Mouse (Mus musculus): ENCODE measurements around the gene Plekhs1.
"Not testable (repeated sequence)": the region's sequence is repeated elsewhere in the genome, so short reads cannot be mapped to it uniquely, and the experiment has no call there.

Gene Plekhs1

DNA sequence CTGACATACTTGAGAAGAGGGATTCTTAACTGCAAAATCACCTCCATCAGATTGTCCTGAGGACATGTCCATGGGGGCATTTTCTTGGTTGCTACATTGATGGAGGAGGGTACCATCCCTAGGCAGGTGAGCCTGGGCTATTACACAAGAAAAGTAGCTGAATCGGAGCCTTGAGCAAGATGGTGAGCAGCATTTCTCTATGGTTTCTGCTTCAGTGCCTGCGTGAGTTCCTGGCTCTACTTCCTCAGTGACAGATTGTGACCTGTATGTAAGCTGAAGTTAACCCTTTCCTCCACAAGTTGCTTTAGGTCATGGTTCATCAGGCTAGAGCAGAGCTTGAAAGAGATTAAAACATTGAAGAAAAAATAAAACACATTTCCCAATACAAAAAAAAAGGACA, 6.1 kb upstream of the Plekhs1 start:
- in situ Hi-C loops (cut with MboI, MseI): no loop called here

DNA sequence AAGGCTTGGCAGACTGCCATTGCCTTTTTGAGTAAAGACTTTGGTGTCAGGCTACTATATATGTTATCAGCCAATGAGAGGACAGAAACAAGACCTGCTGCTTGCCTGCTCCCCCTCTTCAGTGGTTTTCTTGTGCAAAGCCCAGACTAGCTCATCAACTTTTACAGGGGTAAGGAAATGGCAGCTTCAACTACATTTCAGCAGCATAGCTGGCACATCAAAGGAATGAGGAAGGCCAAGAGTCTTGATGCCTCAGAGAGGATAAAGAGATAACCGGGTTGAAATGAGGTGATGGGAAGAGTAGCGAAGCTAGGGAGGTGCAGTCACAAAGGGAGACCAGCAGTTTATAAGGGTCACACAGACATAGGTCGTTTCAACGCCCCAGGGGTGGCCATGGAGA, 3.9 kb upstream of the Plekhs1 start:
- in situ Hi-C loops (cut with MboI, MseI): no loop called here

DNA sequence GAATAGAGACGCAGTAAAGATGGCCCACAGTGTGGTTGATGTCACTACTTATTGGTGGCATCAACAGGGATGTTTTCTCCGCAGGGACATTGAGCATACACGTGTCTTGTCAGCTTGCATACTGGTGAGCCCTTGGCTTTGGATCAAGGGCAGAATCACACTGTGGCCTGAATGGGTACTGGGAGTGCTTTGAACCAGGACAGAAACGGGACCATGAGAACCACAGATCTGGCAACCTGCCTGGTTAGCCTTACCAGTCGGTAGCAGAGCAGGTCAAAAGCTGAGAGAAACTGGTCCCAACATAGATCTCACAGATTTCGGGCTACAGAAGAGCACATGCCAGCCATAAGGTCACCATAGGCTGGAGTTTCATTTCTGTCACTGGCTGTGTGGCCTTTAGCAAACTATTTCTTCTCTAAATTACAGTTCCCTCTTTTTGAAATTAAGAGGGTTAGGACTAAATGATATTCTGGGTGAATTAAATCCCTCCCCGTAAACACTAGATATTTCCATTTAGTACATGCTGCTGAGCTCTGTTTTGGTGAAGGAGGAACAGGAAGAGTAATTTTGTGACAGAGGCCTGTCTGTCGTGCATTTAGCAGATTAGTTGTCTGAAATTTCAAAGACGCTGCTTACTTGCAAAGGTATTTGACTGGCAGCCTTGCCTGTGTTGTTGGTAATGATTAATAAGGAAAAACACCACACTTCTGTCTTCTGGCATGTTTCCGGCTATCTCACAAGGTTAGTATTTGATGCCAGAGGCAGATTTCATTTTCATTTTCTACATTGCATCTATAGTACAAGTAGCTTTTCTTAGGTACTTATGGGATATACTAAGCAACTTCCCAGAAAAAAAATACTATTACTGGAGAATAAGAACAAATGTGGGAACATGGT, 2.0 kb upstream of the Plekhs1 start:
- in situ Hi-C loops (cut with MboI, MseI): no loop called here

DNA sequence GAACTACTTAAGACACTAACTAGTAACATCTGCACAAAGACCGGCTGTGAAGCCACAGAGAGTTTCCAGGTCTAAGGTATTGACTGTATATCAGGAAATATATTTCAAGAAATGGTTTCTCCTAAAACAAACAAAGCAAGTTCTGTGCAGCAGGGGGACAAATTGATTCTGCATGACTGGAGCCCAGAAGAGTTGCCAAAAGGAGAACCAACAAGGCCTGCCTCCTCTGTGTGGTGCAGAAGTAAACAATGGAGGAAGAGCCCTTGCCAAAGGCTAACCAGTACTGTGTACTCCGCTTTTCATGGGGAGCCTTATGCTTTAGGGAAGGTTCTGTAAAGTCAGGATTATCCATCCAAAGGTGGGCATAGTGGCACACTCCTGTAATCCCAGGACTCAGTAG, 1.2 kb upstream of the Plekhs1 start:
- in situ Hi-C loops (cut with MboI, MseI): no loop called here

DNA sequence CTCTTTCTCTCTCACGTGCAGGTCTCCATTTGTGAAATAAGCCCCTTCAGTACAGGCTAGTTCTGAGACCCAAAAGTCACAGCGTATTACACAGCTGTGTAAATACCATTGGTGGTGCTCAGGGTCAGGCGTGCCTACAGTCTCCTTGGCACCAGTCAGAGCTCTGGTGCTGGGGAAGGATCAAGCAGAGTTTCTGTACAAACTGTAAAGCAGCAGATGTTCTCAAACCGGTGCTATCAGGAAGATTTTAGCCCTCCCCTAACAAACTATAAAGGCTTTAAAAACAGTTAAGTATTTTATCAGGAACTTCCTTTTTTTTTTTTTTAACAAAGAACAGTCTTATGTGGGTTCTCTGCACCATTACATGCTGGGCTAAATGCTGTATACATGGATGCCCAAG, 1.3 kb downstream of the Plekhs1 start:
- in situ Hi-C loops (cut with MboI, MseI): no loop called here

DNA sequence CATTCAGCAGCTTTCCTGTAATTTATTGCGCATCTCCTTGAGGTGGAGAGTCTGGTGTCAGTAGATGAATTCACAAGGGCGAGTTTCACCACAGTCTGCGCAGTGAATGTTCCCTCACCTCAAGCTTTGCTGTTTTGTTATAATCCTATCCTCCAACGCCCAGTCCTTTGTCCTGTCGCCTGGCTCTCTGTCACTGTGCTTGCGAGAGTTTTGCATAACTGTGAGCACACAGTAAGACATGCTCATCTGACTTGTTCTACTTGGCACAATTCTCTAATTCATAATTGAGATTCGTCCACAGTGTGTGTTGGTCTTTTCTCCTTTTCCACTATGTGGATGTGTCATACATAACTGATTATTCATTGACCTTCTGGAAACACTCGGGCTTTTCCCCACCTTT, 5.0 kb downstream of the Plekhs1 start:
- in situ Hi-C loops (cut with MboI, MseI): no loop called here

DNA sequence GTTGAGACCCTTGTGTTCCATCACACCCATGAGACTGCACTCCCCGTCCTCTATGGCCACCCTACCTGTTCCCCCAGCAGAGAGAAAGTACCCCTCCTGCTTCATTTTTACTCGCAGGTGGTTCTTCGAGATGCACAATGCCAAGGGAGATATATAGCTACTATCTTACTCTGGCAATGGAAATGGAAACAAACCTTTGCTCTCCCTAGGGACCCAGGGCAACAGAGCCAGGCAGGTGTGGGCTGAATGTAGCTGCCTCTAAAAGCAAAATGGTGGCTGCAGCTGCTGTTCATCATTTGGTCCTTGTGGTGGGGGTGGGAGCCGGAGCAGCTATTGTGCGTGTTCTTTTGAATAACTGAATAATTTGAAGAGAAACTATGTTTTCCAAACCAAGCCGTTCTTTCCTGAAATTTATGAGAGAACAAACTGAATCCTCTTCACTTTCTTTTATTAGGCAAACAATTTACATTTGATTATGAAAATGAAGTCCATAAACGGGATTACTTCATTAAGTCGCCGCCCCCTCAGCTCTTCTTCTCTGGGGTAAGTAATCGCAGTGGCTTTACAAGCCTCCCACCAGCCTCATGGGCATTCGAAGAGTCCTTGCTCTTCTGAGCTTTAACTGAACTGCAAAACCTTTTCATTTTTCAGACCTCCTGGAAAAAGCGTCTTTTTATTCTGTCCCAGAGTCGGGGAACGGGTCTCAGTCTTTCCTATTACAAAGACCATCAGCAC, 9.0 kb downstream of the Plekhs1 start:
- in situ Hi-C loops (cut with MboI, MseI): loop anchor here (10.0 kb wide), 1 partner anchor 136 kb away; no protein-coding TSS in a partner anchor

DNA sequence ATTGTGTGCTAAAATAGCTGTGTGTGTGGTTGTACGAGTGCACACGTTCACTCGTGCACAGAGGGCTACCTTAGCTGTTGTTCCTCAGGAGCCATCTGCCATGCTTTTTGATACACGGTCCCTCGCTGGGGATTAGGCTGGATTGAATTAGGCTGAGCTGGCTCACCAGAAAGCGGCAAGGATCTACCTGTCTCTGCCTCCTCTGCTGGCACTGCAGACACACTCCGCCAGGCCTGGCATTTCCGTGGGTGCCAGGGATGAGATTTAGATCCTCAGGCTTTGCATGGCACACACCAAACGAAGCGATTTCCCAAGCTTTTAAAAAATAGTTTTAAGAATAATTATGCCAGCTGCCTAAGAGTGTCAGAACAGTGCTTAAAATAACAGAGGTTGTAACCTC, 10.5 kb downstream of the Plekhs1 start:
- in situ Hi-C loops (cut with MboI, MseI): loop anchor here (10.0 kb wide), 1 partner anchor 137 kb away; no protein-coding TSS in a partner anchor

DNA sequence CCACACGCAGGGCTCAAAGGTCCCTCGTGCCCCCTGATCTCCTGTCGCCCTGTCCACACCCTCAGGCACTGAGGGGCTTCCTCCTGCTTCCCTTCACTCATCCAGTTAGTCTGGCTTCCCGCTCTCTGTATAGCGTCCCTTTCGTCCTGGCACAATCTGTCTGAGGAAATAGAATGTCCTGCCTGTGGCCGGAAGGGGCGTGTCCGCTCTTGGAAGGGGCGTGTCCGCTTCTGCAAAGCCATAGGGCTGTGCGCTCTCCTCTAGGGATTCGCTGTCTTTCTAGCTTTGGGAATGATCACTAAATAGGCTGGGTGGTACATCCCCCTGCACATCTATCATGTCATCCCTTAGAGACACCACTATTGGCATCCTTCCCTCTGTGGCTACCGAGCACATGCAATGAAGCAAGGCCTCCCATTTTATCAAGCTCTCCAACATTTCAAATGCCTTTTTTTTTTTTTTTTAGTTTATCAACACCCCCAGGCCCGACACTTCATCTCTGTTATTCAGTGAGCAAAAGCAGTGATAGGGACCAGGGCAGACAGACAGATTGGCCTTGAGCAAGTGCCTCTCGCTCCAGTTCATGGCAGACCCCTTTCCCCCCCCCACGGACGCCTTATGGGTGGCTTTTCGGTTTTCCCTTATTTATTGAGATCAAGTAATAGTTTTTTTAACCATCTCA, 13.6 kb downstream of the Plekhs1 start:
- in situ Hi-C loops (cut with MboI, MseI): loop anchor here (10.0 to 25.0 kb wide), 2 partner anchors 140 to 1087 kb away; no protein-coding TSS in a partner anchor

DNA sequence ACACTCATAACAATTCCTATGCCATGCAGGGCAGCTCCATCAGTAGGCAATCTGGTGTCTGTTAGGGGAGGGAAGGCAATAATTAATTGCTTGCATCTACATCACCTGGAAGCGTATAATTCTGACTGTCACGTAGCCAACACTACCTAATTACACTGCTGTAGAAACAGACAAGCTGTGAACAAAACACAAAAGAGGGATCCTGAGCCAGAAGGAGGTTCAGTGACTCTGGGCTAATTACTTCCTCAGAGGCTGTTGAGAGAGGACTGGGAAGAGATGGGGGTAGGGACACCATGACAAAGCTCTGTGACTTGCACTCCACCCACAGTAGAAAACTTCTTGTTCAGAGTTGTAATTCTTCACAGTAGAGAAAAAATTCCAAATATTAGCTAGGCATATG, 15.1 kb downstream of the Plekhs1 start:
- in situ Hi-C loops (cut with MboI, MseI): loop anchor here (10.0 to 25.0 kb wide), 2 partner anchors 142 to 1086 kb away; no protein-coding TSS in a partner anchor

DNA sequence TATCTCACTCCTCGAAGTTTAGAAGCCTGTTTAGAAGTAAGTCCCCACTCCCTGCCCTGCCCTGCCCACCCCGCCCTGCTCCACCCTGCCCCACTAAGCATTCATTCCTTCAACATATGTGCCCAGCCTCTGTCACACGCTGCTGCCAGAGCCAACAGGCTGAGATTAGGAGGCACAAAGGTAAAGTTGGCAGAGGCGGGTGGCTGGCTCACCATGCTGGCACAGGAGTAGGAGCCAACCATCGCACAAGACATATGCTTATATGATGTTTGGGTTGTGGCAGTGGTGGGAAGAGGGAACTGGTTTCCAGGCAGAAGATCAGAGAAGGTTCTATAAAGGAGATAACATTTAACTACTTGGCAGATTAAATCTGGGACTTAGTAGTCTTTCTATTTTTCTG, 15.8 kb downstream of the Plekhs1 start:
- in situ Hi-C loops (cut with MboI, MseI): loop anchor here (10.0 to 25.0 kb wide), 2 partner anchors 142 to 1085 kb away; no protein-coding TSS in a partner anchor

DNA sequence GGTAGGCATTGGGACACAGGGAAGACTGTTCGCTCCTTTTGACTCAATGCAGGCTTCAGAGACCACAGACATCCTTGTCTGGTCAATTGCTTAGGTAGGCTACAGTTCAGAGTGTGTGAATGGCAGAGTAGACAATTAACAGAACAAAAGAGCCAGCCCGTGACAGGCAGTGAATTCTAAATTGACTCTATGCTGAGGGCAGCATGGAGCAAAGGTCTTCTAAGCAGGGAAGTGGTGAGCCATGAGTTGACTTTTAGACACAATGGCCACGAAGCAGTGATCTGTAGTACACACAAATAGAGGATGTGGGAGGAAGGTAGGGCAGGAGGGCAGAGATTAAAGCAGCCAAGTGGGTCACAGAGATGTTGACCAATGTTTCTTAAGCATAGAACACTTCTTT, 16.4 kb downstream of the Plekhs1 start:
- in situ Hi-C loops (cut with MboI, MseI): loop anchor here (10.0 to 25.0 kb wide), 2 partner anchors 143 to 1084 kb away; no protein-coding TSS in a partner anchor

DNA sequence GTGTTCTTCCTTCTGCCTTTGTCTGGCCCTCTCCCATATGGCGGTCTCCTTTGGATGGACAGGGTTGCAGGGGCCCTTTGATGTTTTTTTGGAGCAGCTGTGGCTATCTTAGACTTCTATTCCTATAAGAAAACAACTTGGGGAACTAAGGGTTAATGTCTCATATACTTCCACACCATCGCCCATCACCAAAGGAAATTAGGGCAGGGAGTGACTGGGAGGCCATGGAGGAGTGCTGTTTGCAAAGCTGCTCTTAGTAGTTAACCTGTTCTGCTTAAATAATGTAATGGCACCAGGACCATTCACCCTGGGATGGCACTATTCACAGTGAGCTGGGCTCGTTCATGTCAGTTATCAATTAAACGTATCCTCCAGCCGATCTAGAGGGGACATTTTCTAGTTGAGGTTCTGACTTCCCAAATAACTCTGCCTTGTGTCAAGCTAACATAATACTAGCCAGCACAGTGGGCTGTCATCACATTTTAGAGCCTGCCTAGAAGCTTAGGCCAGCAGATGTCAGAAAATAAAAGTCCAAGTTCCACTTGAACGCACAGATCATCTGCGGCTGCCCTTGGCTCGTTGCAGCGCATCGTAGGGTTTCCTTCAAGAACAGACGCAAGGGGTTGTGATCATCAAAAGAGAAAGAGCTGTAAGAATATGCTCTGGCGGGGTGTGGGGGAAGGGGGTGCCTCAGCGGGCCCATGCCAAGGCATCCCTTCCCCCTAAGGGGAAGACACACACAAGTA, 23.4 kb downstream of the Plekhs1 start:
- in situ Hi-C loops (cut with MboI, MseI): loop anchor here (25.0 kb wide), 1 partner anchor 1077 kb away; no protein-coding TSS in a partner anchor

DNA sequence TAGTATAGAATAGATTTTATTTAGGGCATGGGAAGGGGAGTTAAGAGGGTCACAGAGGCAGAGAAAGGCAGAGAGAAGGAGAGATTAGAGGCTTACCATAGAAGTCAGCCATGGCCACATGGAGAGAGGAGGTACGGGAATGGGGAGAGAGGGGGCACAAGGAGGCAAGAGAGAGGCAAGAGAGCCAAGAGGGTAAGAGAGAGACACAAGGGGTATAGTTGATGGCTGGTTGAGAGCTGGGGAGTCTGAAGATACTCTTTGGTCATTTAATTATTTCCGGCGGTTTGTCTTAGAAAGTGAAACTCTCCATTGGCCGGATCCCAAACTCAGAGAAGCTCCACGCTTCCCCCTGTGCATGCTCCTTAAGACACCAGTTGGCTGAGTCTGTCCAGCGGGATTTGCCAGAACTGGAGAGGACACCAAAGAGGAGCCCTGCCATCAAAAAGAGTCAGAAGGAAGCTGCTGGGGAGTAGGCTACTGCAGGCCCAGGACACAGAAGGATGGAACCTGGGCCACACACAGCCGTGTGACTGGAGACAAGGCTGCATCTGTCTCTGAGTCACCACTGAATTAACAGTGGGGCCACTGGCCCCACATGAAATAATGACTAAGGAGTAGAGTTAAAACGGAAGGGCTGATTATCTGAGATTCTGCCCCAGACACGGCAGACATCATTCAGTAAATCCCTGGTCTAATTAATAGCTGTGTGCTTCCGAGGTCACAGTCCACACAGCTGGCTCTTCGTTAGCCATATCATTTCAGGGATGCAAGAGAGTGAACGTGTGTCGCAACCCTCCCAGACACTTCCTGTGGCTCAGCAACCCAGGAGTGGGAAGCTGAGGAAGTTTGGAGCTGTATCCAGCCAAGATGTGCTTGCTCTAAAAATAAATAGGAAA, 24.2 kb downstream of the Plekhs1 start:
- in situ Hi-C loops (cut with MboI, MseI): loop anchor here (25.0 kb wide), 1 partner anchor 1077 kb away; no protein-coding TSS in a partner anchor

DNA sequence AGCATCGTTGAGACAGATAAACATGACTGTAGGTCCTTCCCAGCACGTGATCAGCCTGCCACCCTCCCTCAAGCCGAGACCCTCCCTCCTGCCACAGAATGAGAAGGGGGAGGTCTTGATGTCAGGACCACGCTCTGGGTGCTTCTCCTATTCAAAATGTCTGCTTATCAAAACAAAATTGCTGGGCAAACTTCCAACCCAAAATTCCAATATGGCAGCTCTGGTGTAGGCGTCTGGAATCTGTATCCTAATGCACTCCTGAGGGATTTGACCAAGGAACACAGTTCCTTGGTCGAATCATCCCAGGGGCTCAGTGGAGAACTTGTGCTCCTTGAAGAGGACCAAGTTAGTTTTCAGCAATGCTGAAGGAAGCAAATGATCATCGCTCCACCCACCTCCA, 25.5 kb downstream of the Plekhs1 start:
- in situ Hi-C loops (cut with MboI, MseI): loop anchor here (25.0 kb wide), 1 partner anchor 1075 kb away; no protein-coding TSS in a partner anchor

DNA sequence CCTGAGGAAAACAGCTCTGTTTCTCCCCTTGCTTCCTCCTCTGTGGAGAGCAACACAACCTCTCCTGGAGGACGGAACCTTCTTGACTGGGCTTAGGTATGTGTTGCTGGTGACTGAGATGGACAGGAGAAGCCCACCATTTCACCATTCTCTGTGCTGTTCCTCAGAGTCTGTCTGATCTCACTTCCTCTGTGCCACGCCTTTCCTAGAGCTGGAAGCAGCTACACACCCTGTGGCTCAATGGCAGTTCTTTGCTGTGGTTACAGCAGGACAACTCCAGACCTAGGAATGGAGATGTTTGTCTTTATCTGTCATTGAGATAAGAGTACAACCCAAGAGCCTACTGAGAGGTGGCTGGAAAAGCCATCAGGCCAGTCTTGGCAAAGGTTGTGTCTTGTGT, 25.9 kb downstream of the Plekhs1 start:
- in situ Hi-C loops (cut with MboI, MseI): loop anchor here (25.0 kb wide), 1 partner anchor 1075 kb away; no protein-coding TSS in a partner anchor

DNA sequence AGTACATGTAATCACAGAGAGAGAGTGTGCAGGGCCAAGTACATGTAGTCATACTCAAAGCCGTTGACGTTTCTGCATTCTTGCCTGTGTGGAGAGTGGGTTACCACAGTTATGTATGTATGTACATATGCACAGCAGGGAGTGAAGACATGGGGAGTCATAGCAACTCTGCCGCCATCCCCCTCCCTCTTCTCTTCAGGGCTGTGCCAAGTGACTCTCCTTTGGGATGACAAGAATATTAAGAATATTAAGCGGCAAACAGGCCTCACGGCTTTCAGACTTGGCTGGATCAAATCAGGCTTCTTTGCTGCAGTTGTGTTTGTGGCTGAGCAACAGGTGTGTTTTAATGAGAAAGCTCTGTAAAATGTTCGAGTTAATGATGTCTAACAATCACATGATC, 28.2 kb downstream of the Plekhs1 start:
- in situ Hi-C loops (cut with MboI, MseI): loop anchor here (25.0 kb wide), 1 partner anchor 1073 kb away; no protein-coding TSS in a partner anchor

DNA sequence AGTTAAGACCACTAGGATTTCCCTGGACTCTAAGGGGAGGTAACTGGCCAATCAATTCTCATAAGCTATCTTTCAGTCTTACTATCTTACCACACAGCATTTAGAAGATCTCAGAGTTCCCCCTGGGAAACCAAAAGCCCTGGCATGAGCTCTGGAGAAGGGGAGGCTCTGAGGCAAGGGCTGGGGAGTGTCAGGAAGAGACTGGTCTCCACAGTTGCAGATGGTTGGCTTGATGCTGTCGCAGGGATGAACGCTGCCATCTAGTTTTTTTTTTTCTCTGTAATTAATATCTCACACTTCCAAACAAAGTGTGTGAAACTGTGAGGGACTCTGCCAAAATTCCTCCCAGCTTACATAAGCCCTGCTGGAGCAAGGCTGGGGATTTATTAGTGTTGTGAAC, 32.7 kb downstream of the Plekhs1 start:
- in situ Hi-C loops (cut with MboI, MseI): loop anchor here (25.0 kb wide), 1 partner anchor 1068 kb away; no protein-coding TSS in a partner anchor

DNA sequence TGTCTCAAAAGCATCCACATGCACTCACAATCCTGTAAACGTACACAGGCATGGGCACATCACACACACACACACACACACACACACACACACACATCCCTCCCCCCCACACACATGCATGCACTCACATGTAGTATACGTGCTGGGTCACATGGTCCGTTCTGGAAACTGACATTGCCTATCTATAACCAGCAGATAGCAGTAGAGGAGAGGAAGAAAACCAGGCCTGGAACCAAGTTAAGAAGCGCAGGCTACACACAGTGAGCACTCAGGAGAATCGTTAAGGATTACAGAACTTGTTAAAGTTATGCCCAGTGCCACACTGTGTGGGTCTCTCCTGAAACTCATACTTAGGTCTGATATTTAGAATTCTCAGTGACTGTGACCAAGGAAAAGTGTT, 41.6 kb downstream of the Plekhs1 start:
- in situ Hi-C loops (cut with MboI, MseI): not testable (repeated sequence)

DNA sequence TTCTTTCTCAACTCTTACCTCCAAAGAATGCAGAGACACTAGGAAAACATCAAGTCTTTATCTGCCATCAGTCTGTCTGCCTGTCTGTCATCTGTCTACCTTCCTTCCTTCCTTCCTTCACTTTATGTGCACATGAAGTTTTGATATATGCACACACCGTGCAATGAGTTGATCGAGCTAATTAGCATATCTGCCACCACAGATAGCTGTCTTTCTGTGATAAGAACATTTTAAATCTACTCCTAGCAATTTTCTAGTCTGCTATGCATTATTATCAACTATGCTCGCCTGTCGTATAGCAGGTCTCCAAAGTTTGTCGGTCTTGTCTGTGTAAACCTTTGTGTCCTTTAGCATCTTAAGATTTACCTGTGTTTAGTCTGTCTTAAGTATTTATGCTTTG, 42.1 kb downstream of the Plekhs1 start:
- in situ Hi-C loops (cut with MboI, MseI): not testable (repeated sequence)

All from regulatory T cell (primary cell).